Mouse (Mus musculus) inflammation-experienced regulatory T-cells (primary cell): ENCODE data around the gene Sap25. TPM values are rescaled to one million over a fixed set of nuclear protein-coding genes. Genes with fewer than 3 reads are reported as not detected.

Source experiments
- polyA plus RNA-seq, 2 experiments: library from polyadenylated mRNA; unstranded; fragments of 100-300 nt; shearing (Covaris generic); gene quantifications; one replicate each; pipeline ENCODE4 v1.2.1; 2017

The Sap25 gene
- polyA plus RNA-seq, result 100 to 1,000 TPM; 128 to 152 TPM

GRCm38 (mm10) chr5:137641054-137641453 is at the start of gene Sap25:
Gene Sap25 (plus strand): TSS chr5:137641334.

GRCm38 (mm10) chr5:137600619-137601364 is 40.3 kb upstream of the Sap25 start, which contains the start of gene Mospd3:
Gene Mospd3 (minus strand): TSS chr5:137601058.

GRCm38 (mm10) chr5:137613550-137613949 is 27.6 kb upstream of the Sap25 start, which contains the start of gene Pcolce:
Gene Pcolce (minus strand): TSS chr5:137613784.

GRCm38 (mm10) chr5:137628498-137629305 is 12.4 kb upstream of the Sap25 start, which contains the start of the genes Fbxo24, Lrch4 and Gm20605:
Gene Fbxo24 (minus strand): TSS chr5:137629002.
Gene Lrch4 (plus strand): TSS chr5:137629121.
Gene Gm20605 (plus strand): TSS chr5:137629175.

GRCm38 (mm10) chr5:137645652-137646091 is 4.5 kb downstream of the Sap25 start, which contains the start of gene Irs3:
Gene Irs3 (minus strand): TSS chr5:137645714.

GRCm38 (mm10) chr5:137684294-137685123 is 43.4 kb downstream of the Sap25 start, which contains the start of gene Agfg2:
Gene Agfg2 (minus strand): TSS chr5:137684726.

Other genes starting within 250 kb of the Sap25 start
- gene Zan, start 164.3 kb upstream of the Sap25 start, polyA plus RNA-seq, result 1 to 10 TPM; 1.1 to 4.1 TPM
- 10 to 100 TPM; 35.2 to 41.1 TPM for gene Pop7, start 138.8 kb upstream of the Sap25 start, polyA plus RNA-seq
- gene Gigyf1, start 122.8 kb upstream of the Sap25 start, polyA plus RNA-seq, result 10 to 100 TPM; 10.9 to 13.1 TPM
- under 1 TPM in 1 of 2 experiments, not detected in 1; 0.82 TPM for gene Epo, start 108.1 kb upstream of the Sap25 start, polyA plus RNA-seq
- 100 to 1,000 TPM; 293 to 297 TPM for gene Gnb2, start 107.8 kb upstream of the Sap25 start, polyA plus RNA-seq
- gene Actl6b, start 87.8 kb upstream of the Sap25 start, polyA plus RNA-seq, result under 1 TPM in 1 of 2 experiments, not detected in 1; 0.76 TPM
- 1 to 10 TPM; 1.3 to 1.4 TPM for gene Tfr2, start 71.5 kb upstream of the Sap25 start, polyA plus RNA-seq
- 10 to 100 TPM; 85.5 to 87.9 TPM for gene Mospd3, start 40.3 kb upstream of the Sap25 start, polyA plus RNA-seq
- 1 to 10 TPM in 1 of 2 experiments, under 1 TPM in 1; 0.69 to 1.2 TPM for gene Pcolce, start 27.6 kb upstream of the Sap25 start, polyA plus RNA-seq
- under 1 TPM; 0.33 to 0.52 TPM for gene Fbxo24, start 12.3 kb upstream of the Sap25 start, polyA plus RNA-seq
- gene Lrch4, start 12.2 kb upstream of the Sap25 start, polyA plus RNA-seq, result 100 to 1,000 TPM; 290 to 324 TPM
- 10 to 100 TPM; 73.7 to 90.1 TPM for gene Gm20605, start 12.2 kb upstream of the Sap25 start, polyA plus RNA-seq
- under 1 TPM in 1 of 2 experiments, not detected in 1; 0.99 TPM for gene Irs3, start 4.4 kb downstream of the Sap25 start, polyA plus RNA-seq
- 10 to 100 TPM; 24.5 to 38.9 TPM for gene Agfg2, start 43.4 kb downstream of the Sap25 start, polyA plus RNA-seq
- 1 to 10 TPM in 1 of 2 experiments, under 1 TPM in 1; 0.16 to 1.3 TPM for gene Nyap1, start 100.3 kb downstream of the Sap25 start, polyA plus RNA-seq
- gene Tsc22d4, start 104.4 kb downstream of the Sap25 start, polyA plus RNA-seq, result 100 to 1,000 TPM; 338 to 405 TPM
- 100 to 1,000 TPM; 101 to 106 TPM for gene Ppp1r35, start 137.5 kb downstream of the Sap25 start, polyA plus RNA-seq
- gene Mepce, start 146.3 kb downstream of the Sap25 start, polyA plus RNA-seq, result 10 to 100 TPM; 34.7 to 39.4 TPM
- gene Zcwpw1, start 146.5 kb downstream of the Sap25 start, polyA plus RNA-seq, result 10 to 100 TPM; 10.4 to 23.8 TPM
- 1 to 10 TPM in 1 of 2 experiments, under 1 TPM in 1; 0.36 to 4.3 TPM for gene Pilra, start 194.9 kb downstream of the Sap25 start, polyA plus RNA-seq
- gene Pilrb1, start 216.8 kb downstream of the Sap25 start, polyA plus RNA-seq, result under 1 TPM in 1 of 2 experiments, not detected in 1; 0.56 TPM
- 1 to 10 TPM in 1 of 2 experiments, not detected in 1; 6.5 TPM for gene Pilrb2, start 230.5 kb downstream of the Sap25 start, polyA plus RNA-seq